8 mouse cellular contexts compared by ENCODE assay signal in genomic region chr1:162286910-162287309, GRCm38 (mm10).
DNase-seq lines count a peak whose midpoint lies in the region; ATAC-seq and TF ChIP-seq lines count a peak whose summit lies in the region.

No protein-coding gene starts in this region.

- WGBS in heart, adult 2 months, result 63% methylated on average over 6 of the region's 6 CpGs
- WGBS in liver, postnatal 0 days (ENCODE audit: insufficient replicate concordance), result 56% methylated on average over 6 of the region's 6 CpGs
- WGBS in heart, embryonic 12.5 days, result 47% methylated on average over 6 of the region's 6 CpGs

- no peaks in the 10 kb centered on the region for H3K4me1 ChIP-seq in heart, adult 2 months (ENCODE audit: control insufficient read depth, insufficient read depth, low read length)
- H3K4me1 ChIP-seq in ES-E14 (ENCODE audit: control insufficient read depth in 2 of 2, insufficient read depth in 2 of 2, low read length in 2 of 2, poor library complexity in 1 of 2), result no peaks in the 10 kb centered on the region
- no peaks in the 10 kb centered on the region for H3K4me1 ChIP-seq in liver, postnatal 0 days (ENCODE audit: insufficient read depth)
- 0 out of 2 replicates have a peak, but pooled peaks cover 2% of the 10 kb centered on the region for H3K4me1 ChIP-seq in heart, embryonic 12.5 days (replicated peaks)

- TF ChIP-seq CTCF in heart, adult 2 months (IDR thresholded peaks at IDR 0.05), result peak; percentile 46
- TF ChIP-seq CTCF in liver, postnatal 0 days (IDR thresholded peaks at IDR 0.05; ENCODE audit: low read depth), result peak; percentile 52

- H3K9ac ChIP-seq in heart, adult 2 months (ENCODE audit: low read depth, low read length), result no peak overlapping the region
- no peak overlapping the region for H3K9ac ChIP-seq in ES-E14 (ENCODE audit: insufficient read depth, low read depth, low read length, poor library complexity, severe bottlenecking)
- H3K9ac ChIP-seq in liver, postnatal 0 days (replicated peaks), result no peak overlapping the region
- no peak overlapping the region for H3K9ac ChIP-seq in heart, embryonic 12.5 days

- H3K36me3 ChIP-seq in heart, adult 2 months (ENCODE audit: control insufficient read depth, insufficient read depth, low read length), result no peaks in the 10 kb centered on the region
- H3K36me3 ChIP-seq in ES-E14 (ENCODE audit: control insufficient read depth, insufficient read depth, low read length, poor library complexity, severe bottlenecking), result no peaks in the 10 kb centered on the region
- H3K36me3 ChIP-seq in liver, postnatal 0 days (replicated peaks; ENCODE audit: insufficient read depth, low read length), result no peaks in the 10 kb centered on the region
- no peaks in the 10 kb centered on the region for H3K36me3 ChIP-seq in heart, embryonic 12.5 days

- intact Hi-C loops in heart, adult 2 months (cut with DNase I), result no loop called here

- no peak overlapping the region for H3K4me3 ChIP-seq in heart, adult 2 months
- H3K4me3 ChIP-seq in ES-E14 (ENCODE audit: insufficient read depth in 1 of 2, low read depth in 1 of 2, low read length in 2 of 2, poor library complexity in 1 of 2, severe bottlenecking in 1 of 2), result no peak overlapping the region
- H3K4me3 ChIP-seq in liver, postnatal 0 days (ENCODE audit: low read depth, low read length), result no peak overlapping the region
- no peak overlapping the region for H3K4me3 ChIP-seq in heart, embryonic 12.5 days

- in situ Hi-C loops in ES-E14 (cut with MboI; ENCODE audit: low sequenced_read_pairs in 2 of 2, unreplicated experiment in 2 of 2), result no loop called here

- H3K79me2 ChIP-seq in heart, adult 2 months (replicated peaks; ENCODE audit: control insufficient read depth, insufficient read depth, low read length), result no peaks in the 10 kb centered on the region

- H3K27ac ChIP-seq in heart, adult 2 months, result no peak overlapping the region
- no peak overlapping the region for H3K27ac ChIP-seq in ES-E14 (ENCODE audit: insufficient read depth, low read depth, low read length, poor library complexity, severe bottlenecking)
- H3K27ac ChIP-seq in liver, postnatal 0 days (ENCODE audit: low read depth), result no peak overlapping the region
- no peak overlapping the region for H3K27ac ChIP-seq in heart, embryonic 12.5 days (ENCODE audit: poor library complexity, severe bottlenecking)

- no peak; the same call in 1 of the 2 replicates for ATAC-seq in liver, postnatal 0 days
- ATAC-seq in heart, embryonic 12.5 days (ENCODE audit: insufficient number of reproducible peaks, low FRiP score), result no peak

- no peak for TF ChIP-seq POLR2A in heart, adult 2 months (IDR thresholded peaks at IDR 0.05; ENCODE audit: insufficient read depth, low read depth, low read length)

- no peak overlapping the region for H3K4me2 ChIP-seq in liver, postnatal 0 days (ENCODE audit: low read depth, low read length)
- H3K4me2 ChIP-seq in heart, embryonic 12.5 days, result no peak overlapping the region

- H3K27me3 ChIP-seq in heart, adult 2 months (ENCODE audit: control insufficient read depth, insufficient read depth, low read length), result no peaks in the 10 kb centered on the region
- no peaks in the 10 kb centered on the region for H3K27me3 ChIP-seq in liver, postnatal 0 days (ENCODE audit: insufficient read depth, low read length)
- no peaks in the 10 kb centered on the region for H3K27me3 ChIP-seq in heart, embryonic 12.5 days (replicated peaks)

- DNase-seq in heart, adult 2 months, result no peak
- no peak for DNase-seq in heart, adult 9 months (ENCODE audit: low spot score in 2 of 2)
- DNase-seq in 3T3-L1 (ENCODE audit: low read depth, low spot score) (peak; percentile 26), ES-E14 (ENCODE audit: low read depth, low spot score) (peak; percentile 31)
- peak; percentile 28 for DNase-seq in liver, postnatal 0 days
- no peak for DNase-seq in layer of hippocampus, adult 8-10 months (ENCODE audit: low spot score in 2 of 2)
- DNase-seq in layer of hippocampus, adult 9-10 months (ENCODE audit: low spot score), result no peak

- TF ChIP-seq EP300 in heart, adult 2 months (IDR thresholded peaks at IDR 0.05; ENCODE audit: insufficient read depth, low read depth, low read length), result no peak
- no peak for TF ChIP-seq EP300 in liver, postnatal 0 days (IDR thresholded peaks at IDR 0.05; ENCODE audit: low read depth)

- no peaks in the 10 kb centered on the region for H3K9me3 ChIP-seq in ES-E14 (ENCODE audit: control insufficient read depth, insufficient read depth, low read depth, low read length)
- H3K9me3 ChIP-seq in liver, postnatal 0 days (ENCODE audit: low read length), result no peaks in the 10 kb centered on the region
- H3K9me3 ChIP-seq in heart, embryonic 12.5 days (replicated peaks), result no peaks in the 10 kb centered on the region

TF ChIP-seq in ES-E14, 5 proteins besides CTCF, POLR2A, EP300 and RAD21:
- TF ChIP-seq ZC3H11A (IDR thresholded peaks at IDR 0.05; ENCODE audit: borderline replicate concordance, low read depth, low read length), result 0 out of 2 replicates have a peak, but pooled peaks have one; percentile 24
- TF ChIP-seq MAFK (IDR thresholded peaks at IDR 0.05; ENCODE audit: insufficient read depth, low read depth, low read length), result no peak

Comparison
In these comparisons a context has a peak if more than half of its experiments do, and no peak if none do; other contexts are left out.
1. DNase-seq: peak in 3T3-L1 (single experiment), ES-E14 (single experiment) and liver, postnatal 0 days (single experiment); none in heart, adult 2 months (0 of 2), heart, adult 9 months (0 of 2), layer of hippocampus, adult 8-10 months (0 of 2) and layer of hippocampus, adult 9-10 months (single experiment).